Mouse (Mus musculus) lung, postnatal 14 days (tissue): ENCODE measurements around the gene Ube2a.

Source experiments
- DNase-seq: peaks from one replicate; pipeline ENCODE4 v3.0.0; 2021

The Ube2a gene

GRCm38 (mm10) chrX:36902321-36903114 lies 28.8 kb downstream of the Ube2a start, which contains the start of gene Nkrf:
Gene Nkrf, minus strand, starts transcription at chrX:36902899.
- peak; percentile 8 for DNase-seq

- peak; percentile 92 for DNase-seq
Measured at GRCm38 (mm10) chrX:36903115-36903768, 29.5 kb downstream of the Ube2a start.

- no peak for DNase-seq
Measured at GRCm38 (mm10) chrX:36906539-36906938, 32.8 kb downstream of the Ube2a start.

- peak; percentile 64 for DNase-seq
Measured at GRCm38 (mm10) chrX:36911343-36911742, 37.6 kb downstream of the Ube2a start.

GRCm38 (mm10) chrX:36917749-36918148 lies 44.0 kb downstream of the Ube2a start:
- no peak for DNase-seq

GRCm38 (mm10) chrX:36921346-36921745 lies 47.6 kb downstream of the Ube2a start:
- no peak for DNase-seq

- no peak for DNase-seq
Measured at GRCm38 (mm10) chrX:36928791-36929190, 55.1 kb downstream of the Ube2a start.

GRCm38 (mm10) chrX:36929694-36930093 lies 56.0 kb downstream of the Ube2a start:
- DNase-seq = no peak

- peak; percentile 9 for DNase-seq
Measured at GRCm38 (mm10) chrX:36930574-36930973, 56.9 kb downstream of the Ube2a start.
